Mouse (Mus musculus): ENCODE measurements around the gene Gpd1.

- TF ChIP-seq CTCF (IDR thresholded peaks at IDR 0.05; ENCODE audit: low read depth) (peak; percentile 74), EP300 (IDR thresholded peaks at IDR 0.05; ENCODE audit: low read depth) (no peak)
Measured at GRCm38 (mm10) chr15:99705440-99706048, 11.8 kb upstream of the Gpd1 start, which contains the start of gene Gm17349.
